Comparison of ENCODE assay signal across 8 mouse cellular contexts in genomic region chr12:113215667-113216346, GRCm38 (mm10). TPM values are rescaled to one million over a fixed set of nuclear protein-coding genes. Genes with fewer than 3 reads are reported as not detected.
DNase-seq lines count a peak whose midpoint lies in the region; ATAC-seq and TF ChIP-seq lines count a peak whose summit lies in the region.

No protein-coding gene starts in this region.

- no peak overlapping the region for H3K4me2 ChIP-seq in hindbrain, postnatal 0 days (ENCODE audit: low read depth, low read length)
- H3K4me2 ChIP-seq in limb, embryonic 14.5 days (replicated peaks; ENCODE audit: low read depth, low read length, severe bottlenecking), result no peak overlapping the region
- H3K4me2 ChIP-seq in stomach, postnatal 0 days (replicated peaks; ENCODE audit: low read depth), result no peak overlapping the region

- H3K4me3 ChIP-seq in hindbrain, postnatal 0 days (ENCODE audit: low read length), result no peak overlapping the region
- H3K4me3 ChIP-seq in limb, embryonic 14.5 days (replicated peaks; ENCODE audit: low read length), result no peak overlapping the region
- H3K4me3 ChIP-seq in stomach, postnatal 0 days (ENCODE audit: low read depth, low read length), result no peak overlapping the region

- no peaks in the 10 kb centered on the region for H3K27me3 ChIP-seq in hindbrain, postnatal 0 days (ENCODE audit: insufficient read depth, low read length)
- H3K27me3 ChIP-seq in limb, embryonic 14.5 days (ENCODE audit: control insufficient read depth, insufficient read depth, low read length), result no peaks in the 10 kb centered on the region
- H3K27me3 ChIP-seq in stomach, postnatal 0 days (ENCODE audit: control insufficient read depth, insufficient read depth, low read length), result no peaks in the 10 kb centered on the region

- TF ChIP-seq EP300 in stomach, postnatal 0 days (optimal IDR thresholded peaks at IDR 0.05), result no peak

- 0 out of 2 replicates have a peak, but pooled peaks cover 2% of the 10 kb centered on the region for H3K4me1 ChIP-seq in hindbrain, postnatal 0 days (ENCODE audit: insufficient read depth, low read length)
- H3K4me1 ChIP-seq in limb, embryonic 14.5 days (ENCODE audit: control insufficient read depth, insufficient read depth, low read length), result no peaks in the 10 kb centered on the region
- no peaks in the 10 kb centered on the region for H3K4me1 ChIP-seq in stomach, postnatal 0 days (replicated peaks; ENCODE audit: control insufficient read depth, insufficient read depth)

- no peak overlapping the region for H3K27ac ChIP-seq in hindbrain, postnatal 0 days
- H3K27ac ChIP-seq in limb, embryonic 14.5 days (replicated peaks; ENCODE audit: low read depth, low read length), result no peak overlapping the region
- H3K27ac ChIP-seq in stomach, postnatal 0 days (replicated peaks), result no peak overlapping the region

- no peak for TF ChIP-seq POLR2A in limb, embryonic 14.5 days (IDR thresholded peaks at IDR 0.05; ENCODE audit: borderline replicate concordance, extremely low read depth, insufficient read depth, insufficient read length)

- ATAC-seq in frontal cortex, adult (ENCODE audit: low TSS enrichment), result peak; percentile 63; the same call in 1 of the 2 replicates
- ATAC-seq in hindbrain, postnatal 0 days, result peak; percentile 36
- ATAC-seq in limb, embryonic 14.5 days (ENCODE audit: low FRiP score, low read depth), result peak; percentile 35; the same call in 1 of the 2 replicates
- ATAC-seq in stomach, postnatal 0 days (ENCODE audit: low FRiP score, low TSS enrichment), result peak; percentile 36; the same call in 1 of the 2 replicates

- no peaks in the 10 kb centered on the region for H3K9me3 ChIP-seq in hindbrain, postnatal 0 days (ENCODE audit: low read length)
- H3K9me3 ChIP-seq in limb, embryonic 14.5 days (ENCODE audit: control insufficient read depth, low read length), result no peaks in the 10 kb centered on the region
- H3K9me3 ChIP-seq in stomach, postnatal 0 days (ENCODE audit: control insufficient read depth, low read length), result no peaks in the 10 kb centered on the region

- TF ChIP-seq CTCF in hindbrain, postnatal 0 days (IDR thresholded peaks at IDR 0.05; ENCODE audit: low read depth), result peak; percentile 91
- TF ChIP-seq CTCF in stomach, postnatal 0 days (IDR thresholded peaks at IDR 0.05; ENCODE audit: low read depth), result peak; percentile 85

- H3K36me3 ChIP-seq in hindbrain, postnatal 0 days (ENCODE audit: insufficient read depth, low read length), result no peaks in the 10 kb centered on the region
- no peaks in the 10 kb centered on the region for H3K36me3 ChIP-seq in limb, embryonic 14.5 days (ENCODE audit: control insufficient read depth, insufficient read depth, low read length)
- H3K36me3 ChIP-seq in stomach, postnatal 0 days (ENCODE audit: control insufficient read depth, insufficient read depth, low read length), result no peaks in the 10 kb centered on the region

- peak; percentile 30 to 68 for DNase-seq in layer of hippocampus, adult 18-20 months (ENCODE audit: low spot score in 2 of 2)
- DNase-seq in layer of hippocampus, adult 9-11 months, result no peak
- DNase-seq in cerebellum, adult 18-20 months, result peak; percentile 57 to 65
- peak; percentile 70 for DNase-seq in hindbrain, postnatal 0 days (ENCODE audit: low spot score)
- DNase-seq in limb, embryonic 14.5 days (ENCODE audit: low spot score), result no peak
- DNase-seq in monocyte, adult 2 months (ENCODE audit: low read depth in 1 of 2, low spot score in 2 of 2), result peak; percentile 21 to 62
- DNase-seq in stomach, postnatal 0 days (ENCODE audit: low spot score), result peak; percentile 67

- H3K9ac ChIP-seq in hindbrain, postnatal 0 days (replicated peaks; ENCODE audit: low read length), result no peak overlapping the region
- H3K9ac ChIP-seq in limb, embryonic 14.5 days (ENCODE audit: low read depth, low read length, severe bottlenecking), result no peak overlapping the region
- no peak overlapping the region for H3K9ac ChIP-seq in stomach, postnatal 0 days (ENCODE audit: low read length)

- 13% methylated on average over 6 of the region's 6 CpGs for WGBS in hindbrain, postnatal 0 days
- WGBS in limb, embryonic 14.5 days, result 13% methylated on average over 6 of the region's 6 CpGs
- WGBS in stomach, postnatal 0 days, result 10% methylated on average over 6 of the region's 6 CpGs

RNA-seq across cellular contexts. Expression of gene Tmem121, which starts 30.1 kb away (rescaled TPM):
- 10 to 100 TPM; 19.4 to 25.4 TPM for total RNA-seq in layer of hippocampus, adult 18-20 months (2021)
- total RNA-seq in hindbrain, postnatal 0 days (2014; rRNA removed), result 98.0 and 103 TPM in 2 replicates
- polyA plus RNA-seq in hindbrain, postnatal 0 days (2015; fragmentation: Nextera tagmentation; extraction: Ambion mirVana), result 54.8 and 55.3 TPM in 2 replicates
- polyA plus RNA-seq in limb, embryonic 14.5 days (2012; rRNA removed), result 29.6 and 43.4 TPM in 2 replicates
- polyA plus RNA-seq in limb, embryonic 14.5 days (2014; fragmentation: Nextera tagmentation; extraction: Ambion mirVana), result 10.1 and 12.3 TPM in 2 replicates
- 4.2 and 4.6 TPM in 2 replicates for polyA plus RNA-seq in stomach, postnatal 0 days (2015; fragmentation: Nextera tagmentation; extraction: Ambion mirVana)

RNA-seq across cellular contexts. Expression of gene Tedc1, which starts 59.6 kb away (rescaled TPM):
- under 1 TPM; 0.91 to 0.97 TPM for total RNA-seq in layer of hippocampus, adult 18-20 months (2021)
- 13.8 and 16.6 TPM in 2 replicates for total RNA-seq in hindbrain, postnatal 0 days (2014; rRNA removed)
- 14.7 and 15.8 TPM in 2 replicates for polyA plus RNA-seq in hindbrain, postnatal 0 days (2015; fragmentation: Nextera tagmentation; extraction: Ambion mirVana)
- polyA plus RNA-seq in limb, embryonic 14.5 days (2012; rRNA removed), result 30.8 and 36.8 TPM in 2 replicates
- polyA plus RNA-seq in limb, embryonic 14.5 days (2014; fragmentation: Nextera tagmentation; extraction: Ambion mirVana), result 19.5 and 22.6 TPM in 2 replicates
- 5.7 and 6.0 TPM in 2 replicates for polyA plus RNA-seq in stomach, postnatal 0 days (2015; fragmentation: Nextera tagmentation; extraction: Ambion mirVana)

Comparison
In these comparisons a context has a peak if more than half of its experiments do, and no peak if none do; other contexts are left out.
1. DNase-seq: peak in layer of hippocampus, adult 18-20 months (2 of 2), cerebellum, adult 18-20 months (2 of 2), hindbrain, postnatal 0 days (single experiment), monocyte, adult 2 months (2 of 2) and stomach, postnatal 0 days (single experiment); none in layer of hippocampus, adult 9-11 months (single experiment) and limb, embryonic 14.5 days (single experiment).
2. Peak in every context shown above with its lines, with median percentiles within 50 percentile points of each other: ATAC-seq.